Mouse (Mus musculus) frontal cortex, postnatal 10 days (tissue): Measurements from ENCODE around the gene Brk1.

ENCODE experiments used
- DNase-seq, 2 experiments: peaks; one replicate each; pipeline ENCODE4 v3.0.0; 2022; ENCODE audit warnings: low spot score in 2 of 2, mixed read lengths in 1 of 2

The Brk1 gene

GRCm38 (mm10) chr6:113660492-113661352 lies 56.1 kb downstream of the Brk1 start:
- no peak for DNase-seq

DNA sequence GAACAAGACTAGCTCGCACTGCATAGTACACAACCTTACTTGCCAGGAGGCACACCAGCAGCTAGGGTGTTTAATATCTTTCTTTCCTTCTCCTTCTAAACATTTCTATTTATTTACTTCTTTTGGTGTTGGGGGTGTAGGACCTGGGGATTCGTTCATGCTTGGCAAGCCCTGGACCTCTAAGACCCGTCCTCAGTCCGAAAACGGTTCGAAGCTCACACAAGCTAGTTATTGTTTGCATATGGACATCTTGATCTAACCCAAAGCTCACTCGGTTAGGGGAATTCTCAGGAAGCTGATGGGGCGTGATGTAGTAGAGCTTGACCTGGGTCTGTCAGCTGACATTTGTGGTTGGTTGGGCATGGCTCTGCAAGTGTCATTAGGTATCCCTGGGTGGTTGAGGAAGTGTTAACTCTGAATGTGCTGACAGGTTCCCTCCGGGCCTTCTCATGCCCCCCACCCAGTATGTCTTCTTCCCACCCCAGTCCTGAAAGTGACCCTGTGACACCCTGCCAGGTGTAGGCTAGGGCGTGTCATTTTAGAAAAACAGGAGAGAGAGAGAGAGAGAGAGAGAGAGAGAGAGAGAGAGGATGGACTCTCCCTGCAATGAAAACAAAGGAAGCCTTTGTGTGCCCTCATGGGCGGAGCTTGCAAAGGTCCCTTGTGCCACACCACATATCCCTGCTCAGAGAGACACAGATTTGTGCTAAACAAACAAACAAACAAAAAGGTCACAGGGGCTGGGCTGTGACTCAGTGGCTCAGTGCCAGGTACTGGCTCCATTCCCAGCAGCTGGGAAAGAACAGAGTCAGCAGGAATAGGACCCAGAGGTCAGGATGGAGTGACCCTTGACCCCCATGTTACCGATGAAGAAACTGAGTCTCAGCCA lies 57.0 kb downstream of the Brk1 start:
- no peak for DNase-seq

DNA sequence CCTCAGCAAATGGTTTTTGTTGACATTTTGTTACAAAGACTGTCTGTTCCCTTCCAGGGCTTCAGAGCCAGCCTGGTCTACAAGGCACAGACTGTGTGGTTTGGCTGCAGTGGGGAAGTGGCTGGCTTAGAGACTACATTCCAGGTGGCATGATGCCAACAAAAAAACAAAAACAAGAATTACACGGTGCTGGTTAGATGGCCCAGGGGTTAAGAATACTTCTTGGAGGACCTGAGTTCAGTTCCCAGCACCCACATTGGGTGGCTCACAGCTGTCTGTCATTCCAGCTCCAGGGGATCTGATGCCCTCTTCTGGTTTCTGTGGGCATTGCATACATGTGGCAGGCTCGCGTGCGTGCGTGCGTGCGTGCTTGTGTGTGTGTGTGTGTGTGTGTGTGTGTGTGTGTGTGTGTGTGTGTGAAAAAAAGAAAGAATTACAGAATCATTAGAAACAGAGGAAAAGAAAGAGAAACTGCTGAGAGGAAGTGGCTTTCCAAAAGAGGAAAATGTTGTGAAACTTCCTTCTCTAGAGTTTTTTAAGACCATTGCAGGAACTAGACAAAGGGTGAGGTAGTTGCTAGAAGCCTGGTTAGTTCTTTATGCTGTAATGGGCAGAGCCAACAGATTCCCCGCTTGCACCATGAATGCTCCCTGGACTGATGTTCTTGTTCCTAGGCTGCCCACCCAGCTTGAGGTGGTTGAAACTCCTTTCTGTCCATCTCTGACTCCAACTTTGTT lies 58.6 kb downstream of the Brk1 start:
- DNase-seq: no peak

- no peak for DNase-seq
These were observed 59.7 kb downstream of the Brk1 start for GRCm38 (mm10) chr6:113664305-113664704.
